Mouse (Mus musculus) WW6 (cell line): Measurements from ENCODE around the gene Csk.

Source experiments
- DNase-seq: peaks from one replicate; pipeline ENCODE4 v3.0.0-alpha.2; 2013; ENCODE audit warnings: low read depth, low spot score

The Csk gene

DNA sequence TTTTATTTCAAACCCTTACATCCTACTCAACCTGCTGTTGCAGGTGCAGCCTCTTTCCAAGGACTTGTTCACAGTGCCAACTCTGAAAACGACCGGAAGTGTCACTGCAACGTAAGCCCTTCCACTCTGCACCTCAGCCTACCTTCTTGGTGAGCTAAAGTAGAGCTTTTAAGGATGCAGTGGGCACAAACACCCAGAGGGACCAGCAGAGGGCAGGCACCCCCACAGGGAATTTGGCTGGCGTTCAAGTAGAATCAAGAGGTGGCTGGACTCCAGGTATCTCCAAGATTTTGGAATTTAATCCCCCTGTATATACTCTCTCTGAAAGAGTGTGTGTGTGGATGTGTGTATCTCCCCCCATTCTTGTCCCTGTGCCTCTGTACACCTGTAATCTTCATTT, 4.4 kb upstream of the Csk start:
- no peak for DNase-seq

DNA sequence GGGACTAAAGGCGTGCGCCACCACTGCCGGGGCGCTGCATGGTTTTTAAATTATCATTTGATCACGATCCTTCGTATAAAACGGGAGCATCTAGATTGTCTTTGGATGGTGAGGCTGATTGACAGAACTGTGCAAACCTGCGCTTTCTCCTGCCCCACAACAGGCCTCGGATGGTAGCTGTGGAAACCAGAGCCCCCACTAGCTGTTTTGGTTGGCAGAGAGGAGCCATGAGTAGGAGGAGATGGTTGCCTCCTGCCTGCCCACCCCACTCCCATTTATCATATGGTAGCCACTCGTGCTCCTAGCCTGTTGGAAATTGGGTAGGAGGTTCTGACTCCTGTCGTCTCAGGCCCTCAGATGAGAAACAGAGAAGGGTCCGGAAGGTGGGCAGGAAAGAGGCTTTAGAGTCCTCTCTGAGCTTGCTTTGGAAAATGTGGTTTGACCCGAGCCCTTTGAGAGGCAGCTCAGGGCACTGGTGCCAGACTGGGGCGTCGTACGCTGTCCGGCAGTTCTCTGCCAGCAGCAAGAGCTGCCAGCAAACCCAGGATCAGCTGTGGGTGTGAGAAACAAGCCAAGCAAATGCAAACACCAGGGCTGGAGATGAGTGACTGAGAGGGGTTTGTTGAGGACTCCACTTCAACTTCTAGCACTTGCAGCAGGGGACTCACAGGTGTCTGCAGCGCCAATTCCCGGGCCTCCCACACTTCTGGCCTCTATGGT, 3.4 kb upstream of the Csk start:
- DNase-seq, result no peak

DNA sequence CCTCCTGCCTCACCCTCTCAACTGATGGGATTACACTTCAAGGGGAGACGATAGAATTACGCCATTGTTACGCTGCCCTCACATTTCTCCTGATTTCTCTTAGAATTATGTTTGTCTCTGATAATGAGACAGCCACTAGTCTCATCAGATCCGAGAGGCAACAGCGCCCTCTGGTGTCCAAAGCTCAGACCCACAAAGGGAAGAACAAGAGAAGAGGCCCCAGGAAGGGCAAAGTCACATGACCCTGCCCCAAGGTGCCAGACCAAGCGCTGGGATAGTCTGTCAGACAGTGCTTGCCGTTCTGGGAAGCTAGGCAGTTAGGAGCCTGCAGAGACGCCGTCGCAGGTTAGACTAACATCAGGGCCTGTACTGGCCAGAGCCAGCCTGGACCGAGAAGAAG, 2.3 kb upstream of the Csk start:
- peak; percentile 74 for DNase-seq

DNA sequence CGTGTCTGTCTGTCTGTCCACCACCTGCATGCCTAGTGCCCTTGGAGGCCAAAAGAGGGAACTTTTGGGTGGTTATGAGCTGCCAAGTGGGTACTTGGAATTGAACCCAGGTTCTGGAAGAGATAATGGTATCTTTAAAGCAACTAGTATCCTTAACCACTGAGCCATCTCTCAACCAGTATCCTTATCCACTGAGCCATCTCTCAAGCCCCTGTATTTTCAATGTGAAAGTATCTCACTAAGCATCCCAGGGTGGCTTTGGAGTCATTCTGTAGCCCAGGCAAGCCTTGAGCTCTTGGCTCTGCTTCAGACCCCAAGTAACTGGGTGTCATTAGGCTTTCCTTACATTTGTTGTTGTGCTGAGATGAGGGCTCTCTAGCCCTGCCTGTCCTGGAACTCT, 1.5 kb upstream of the Csk start:
- no peak for DNase-seq

DNA sequence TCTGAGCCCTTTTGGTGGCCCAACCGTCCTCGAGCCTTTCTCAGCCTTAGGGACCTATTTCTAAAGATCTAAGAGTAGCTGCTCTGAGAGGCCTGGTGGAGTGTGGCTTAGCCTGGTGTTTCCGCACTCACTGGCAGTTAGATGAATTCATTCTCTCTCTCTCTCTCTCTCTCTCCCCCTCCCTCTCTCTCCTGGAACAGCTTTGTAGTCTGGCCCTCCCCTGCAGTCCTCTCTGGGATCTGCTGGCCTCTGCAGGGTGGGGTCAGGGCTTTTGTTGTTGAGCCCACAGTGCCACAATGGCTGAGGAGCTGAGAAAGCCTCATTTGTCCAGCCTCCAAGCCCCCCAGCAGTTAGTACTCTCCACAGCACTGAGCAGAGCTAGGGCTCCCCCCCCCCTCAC, 576 bp downstream of the Csk start:
- no peak for DNase-seq

DNA sequence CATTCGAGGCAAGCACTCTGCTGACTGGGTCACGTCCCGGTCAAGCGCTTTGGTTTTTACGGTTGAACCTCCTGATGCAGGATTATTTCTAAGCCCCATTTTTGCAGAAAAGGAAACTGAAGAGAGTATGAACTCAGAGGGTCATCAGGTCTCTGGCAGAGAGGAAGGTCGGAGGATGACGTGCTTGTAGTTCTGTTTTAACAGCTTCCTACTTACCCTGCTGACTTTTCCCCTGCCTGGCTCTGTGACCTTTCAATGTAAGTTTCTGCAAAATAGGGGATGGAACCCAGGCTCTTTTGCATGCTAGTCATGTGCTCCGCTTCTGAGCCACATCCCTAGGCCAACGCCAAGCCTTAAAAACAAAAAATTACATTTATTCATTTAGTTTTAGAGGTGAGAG, 1.1 kb downstream of the Csk start:
- no peak for DNase-seq

DNA sequence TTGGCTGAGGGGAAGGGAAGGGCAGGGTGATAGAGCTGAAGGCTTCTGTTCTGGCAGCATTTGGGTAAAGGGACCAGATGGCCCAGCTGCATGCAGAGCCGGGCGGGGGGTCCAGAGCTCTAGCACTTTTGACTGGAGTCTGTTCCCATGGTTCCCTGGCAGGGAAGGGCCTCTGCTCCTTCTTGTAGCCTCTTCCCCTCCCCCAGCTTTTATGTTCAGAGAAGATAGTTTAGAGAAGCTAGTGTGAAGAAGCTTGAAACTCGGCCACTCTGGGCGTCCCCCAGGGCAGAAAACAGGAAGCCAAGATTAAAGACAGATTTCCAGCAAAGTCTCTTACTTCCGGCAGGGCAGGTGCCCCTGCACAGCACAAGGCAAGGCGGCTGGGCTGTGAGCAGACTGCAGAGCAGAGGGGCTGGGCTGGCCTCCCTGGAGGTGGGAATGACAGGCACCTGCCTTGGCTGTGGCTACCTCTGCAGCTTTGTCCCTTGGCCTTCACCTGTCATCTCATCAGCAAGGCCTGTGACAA, 2.6 kb downstream of the Csk start:
- no peak for DNase-seq

DNA sequence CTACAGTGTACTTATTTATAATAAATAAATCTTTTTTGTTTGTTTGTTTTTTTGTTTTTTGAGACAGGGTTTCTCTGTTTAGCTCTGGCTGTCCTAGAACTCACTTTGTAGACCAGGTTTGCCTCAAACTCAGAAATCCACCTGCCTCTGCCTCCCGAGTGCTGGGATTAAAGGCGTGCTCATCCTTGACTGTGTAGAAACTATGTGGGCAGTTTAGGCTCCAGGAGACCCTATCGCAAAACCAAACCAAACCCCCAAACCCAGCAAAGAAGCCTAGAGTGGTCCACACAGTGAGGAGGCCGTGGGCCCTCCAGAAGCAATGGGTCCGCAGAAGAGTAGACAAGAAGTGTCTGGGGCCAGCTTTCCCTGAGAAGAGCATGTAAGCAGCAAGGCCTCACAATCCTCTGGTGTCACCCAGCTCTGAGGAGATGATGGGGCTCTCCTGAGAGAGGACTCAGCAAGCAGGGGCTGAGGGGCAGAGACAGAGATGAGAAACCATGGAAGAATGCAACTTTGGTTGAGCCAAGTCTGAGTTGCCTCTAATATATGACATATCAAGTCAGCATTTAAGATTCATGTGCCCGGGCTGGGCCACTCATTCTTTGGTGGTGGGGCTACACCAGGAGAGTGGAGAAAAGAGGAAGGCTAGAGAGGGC, 3.2 kb downstream of the Csk start:
- DNase-seq, result no peak

DNA sequence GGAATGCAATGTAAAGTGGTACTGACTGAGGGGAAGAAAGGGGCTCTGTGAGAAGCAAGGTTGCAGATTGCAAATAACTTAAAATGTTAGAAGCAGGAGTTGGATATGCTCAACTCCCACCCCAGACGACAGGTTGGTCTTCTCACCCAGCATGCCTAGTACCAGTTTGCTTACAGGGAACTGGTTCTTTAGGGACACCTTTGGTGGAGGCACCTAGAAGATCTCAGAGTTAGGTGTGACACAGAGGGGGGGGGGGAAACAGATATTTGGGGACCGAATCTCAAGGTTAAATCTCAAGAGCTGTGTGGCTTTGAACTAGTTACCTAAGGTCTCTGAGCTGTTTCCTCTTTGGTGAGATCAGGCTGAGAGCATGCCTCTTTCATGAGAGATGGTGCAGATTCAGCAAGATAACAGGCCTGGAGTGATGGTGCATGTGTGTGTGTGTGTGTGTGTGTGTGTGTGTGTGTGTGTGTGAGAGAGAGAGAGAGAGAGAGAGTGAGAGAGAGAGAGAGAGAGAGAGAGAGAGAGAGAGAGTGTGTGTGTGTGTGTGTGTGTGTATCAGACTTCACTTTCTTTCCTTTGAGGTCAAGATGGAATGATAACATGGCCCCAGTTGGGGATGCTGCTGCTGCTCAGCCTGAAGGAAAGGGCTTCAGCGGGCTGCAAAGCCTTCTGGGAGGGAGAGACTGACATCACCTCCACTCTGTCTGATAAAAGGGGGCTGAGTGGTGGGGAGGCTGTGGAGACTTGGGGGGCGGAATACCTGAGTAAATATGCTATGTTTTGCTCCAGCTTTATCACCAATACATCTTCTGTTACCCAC, 5.9 kb downstream of the Csk start:
- DNase-seq, result no peak

DNA sequence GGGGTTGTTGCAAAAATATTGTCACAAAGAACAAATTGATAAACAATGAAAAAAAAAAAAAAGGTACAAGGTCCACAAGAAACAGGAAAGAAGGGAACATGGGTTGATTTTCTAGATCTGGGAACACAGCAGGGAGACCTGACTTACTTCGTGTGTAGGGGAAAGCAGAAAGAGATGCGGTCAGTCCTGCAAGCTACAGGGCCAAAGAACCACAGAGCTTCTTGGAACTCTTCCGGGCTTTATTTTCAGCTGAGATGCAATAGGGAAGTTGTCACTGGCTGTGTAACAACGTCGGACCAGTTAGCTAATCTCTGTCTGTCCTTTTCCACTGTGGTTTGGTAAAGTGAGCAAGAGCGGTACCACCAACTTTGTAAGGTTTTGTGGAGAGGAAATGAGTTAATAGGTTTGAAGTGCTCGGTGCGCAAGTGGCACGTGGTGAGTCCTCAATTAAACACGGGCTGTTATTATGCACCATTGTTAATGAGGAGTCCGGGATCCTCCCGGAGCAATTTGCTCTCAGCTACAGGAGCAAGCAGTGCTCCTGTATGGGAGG, 6.8 kb downstream of the Csk start:
- no peak for DNase-seq

DNA sequence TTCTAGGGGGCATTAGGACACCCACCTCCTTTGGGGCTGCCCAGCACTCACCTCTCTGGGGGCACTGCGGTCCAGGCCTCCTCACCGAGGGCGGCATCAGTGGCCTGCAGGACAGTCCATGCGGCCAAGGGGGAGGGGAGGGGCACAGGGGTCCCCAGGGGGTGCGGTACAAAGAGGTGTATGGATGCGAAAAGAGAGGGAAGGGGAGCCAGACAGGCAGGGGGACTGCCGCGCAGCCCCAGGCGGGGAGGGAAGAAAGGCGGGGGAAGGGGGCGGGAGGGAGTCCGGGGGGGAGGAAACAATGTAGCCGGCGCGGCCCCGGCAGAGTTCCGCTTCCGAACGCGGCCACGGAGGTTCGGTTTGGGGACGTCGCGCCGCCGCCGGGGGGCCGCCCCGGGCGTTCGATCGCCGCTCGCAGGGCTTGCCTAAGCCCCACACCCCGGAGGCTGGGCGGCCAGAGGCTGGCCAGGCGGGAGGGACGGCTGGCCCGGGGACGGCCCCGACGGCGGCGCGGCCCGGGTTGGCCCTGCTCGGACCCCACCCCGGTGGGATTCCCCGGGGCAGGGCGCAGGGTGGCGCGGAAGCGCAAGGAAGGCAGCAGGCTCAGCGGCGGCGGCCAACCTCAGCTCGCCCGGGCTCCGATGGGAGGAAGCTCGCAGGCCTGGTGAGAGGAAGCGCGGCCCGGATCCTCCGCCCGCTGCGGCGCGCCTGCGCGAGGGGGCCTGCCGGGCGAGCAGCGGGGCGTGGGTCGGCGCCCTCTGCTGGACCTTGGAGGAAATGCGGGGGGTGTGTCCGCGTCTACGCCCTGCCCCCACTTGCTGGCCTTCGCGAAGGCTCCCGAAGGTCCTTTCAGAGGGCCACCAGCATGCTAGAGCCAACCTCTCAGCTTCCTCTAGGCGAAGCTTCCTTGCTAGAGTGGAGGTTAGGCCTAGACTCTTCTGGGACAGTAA, 8.2 kb downstream of the Csk start:
- DNase-seq, result peak; percentile 70

DNA sequence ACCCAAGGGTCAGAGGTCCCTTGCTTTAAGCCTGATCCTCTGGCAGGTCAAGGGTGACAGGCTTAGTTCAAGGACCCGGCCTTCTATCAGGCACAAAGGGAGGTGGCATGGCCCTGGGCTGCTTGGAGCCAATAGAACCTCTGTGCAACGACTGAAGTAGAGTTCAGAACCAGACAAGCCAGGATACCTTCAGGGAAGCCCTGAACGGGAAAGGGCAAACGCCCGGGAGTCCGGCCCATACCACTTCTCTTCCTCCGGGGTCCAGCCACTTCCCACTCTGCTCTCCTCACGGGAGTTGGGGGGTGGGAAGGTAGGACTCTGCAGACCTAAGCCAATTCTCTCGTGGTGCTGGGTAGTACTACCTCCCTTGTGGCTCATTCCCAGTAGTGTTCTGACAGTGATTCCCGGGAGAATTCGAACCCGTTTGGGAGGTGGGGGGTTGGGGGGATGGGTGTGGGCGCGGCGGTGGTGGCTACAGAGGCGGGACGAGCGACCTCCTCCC, 8.9 kb downstream of the Csk start:
- DNase-seq, result no peak

DNA sequence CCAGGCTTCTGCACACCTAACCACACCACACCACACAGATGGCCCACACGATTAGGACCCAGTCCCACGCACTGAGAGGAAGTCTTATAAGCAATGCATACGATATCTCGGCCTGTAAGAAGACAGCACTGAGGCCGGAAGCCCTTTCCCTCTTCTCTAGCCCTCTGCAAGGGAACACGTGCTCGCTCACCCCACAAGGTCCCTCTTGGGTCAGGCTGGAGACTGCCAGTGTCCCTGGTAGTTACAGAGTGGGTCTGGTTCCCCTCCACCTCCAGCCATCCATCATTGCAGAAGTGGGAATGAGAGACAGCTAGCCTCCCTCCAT, 9.6 kb downstream of the Csk start:
- DNase-seq, result no peak

DNA sequence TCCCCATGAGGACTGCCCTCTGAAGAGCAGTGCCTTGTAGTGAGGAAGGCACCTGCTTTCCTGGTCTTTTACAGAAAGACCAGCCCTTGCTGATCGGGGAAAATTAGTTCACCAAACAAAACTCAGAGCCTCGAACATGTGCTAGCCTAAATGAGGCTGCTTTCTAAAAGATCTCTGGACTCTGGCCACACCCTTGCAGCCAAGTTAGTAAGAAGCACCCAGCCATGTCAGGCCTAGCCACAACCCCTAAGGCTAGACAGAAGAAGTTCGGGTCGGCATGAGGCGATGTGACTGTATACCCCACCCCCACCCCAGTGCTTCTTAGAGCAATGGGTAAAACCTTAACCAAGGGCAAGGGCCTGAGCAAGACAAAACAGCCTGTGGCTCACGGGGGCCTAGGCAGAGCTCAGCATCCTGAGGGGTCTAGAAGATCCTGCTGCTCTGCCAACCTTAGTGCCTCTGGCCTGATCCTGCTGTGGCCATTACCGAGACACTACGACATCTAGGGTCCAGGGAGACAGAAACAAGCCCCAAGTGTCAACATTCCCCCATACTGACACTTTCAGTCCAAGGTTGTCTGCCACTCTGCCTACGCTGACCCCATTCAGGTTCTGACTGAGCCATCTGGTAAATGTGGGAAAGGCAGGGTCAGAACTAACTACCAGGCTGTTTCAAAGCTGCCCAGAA, 10.1 kb downstream of the Csk start:
- DNase-seq, result no peak

DNA sequence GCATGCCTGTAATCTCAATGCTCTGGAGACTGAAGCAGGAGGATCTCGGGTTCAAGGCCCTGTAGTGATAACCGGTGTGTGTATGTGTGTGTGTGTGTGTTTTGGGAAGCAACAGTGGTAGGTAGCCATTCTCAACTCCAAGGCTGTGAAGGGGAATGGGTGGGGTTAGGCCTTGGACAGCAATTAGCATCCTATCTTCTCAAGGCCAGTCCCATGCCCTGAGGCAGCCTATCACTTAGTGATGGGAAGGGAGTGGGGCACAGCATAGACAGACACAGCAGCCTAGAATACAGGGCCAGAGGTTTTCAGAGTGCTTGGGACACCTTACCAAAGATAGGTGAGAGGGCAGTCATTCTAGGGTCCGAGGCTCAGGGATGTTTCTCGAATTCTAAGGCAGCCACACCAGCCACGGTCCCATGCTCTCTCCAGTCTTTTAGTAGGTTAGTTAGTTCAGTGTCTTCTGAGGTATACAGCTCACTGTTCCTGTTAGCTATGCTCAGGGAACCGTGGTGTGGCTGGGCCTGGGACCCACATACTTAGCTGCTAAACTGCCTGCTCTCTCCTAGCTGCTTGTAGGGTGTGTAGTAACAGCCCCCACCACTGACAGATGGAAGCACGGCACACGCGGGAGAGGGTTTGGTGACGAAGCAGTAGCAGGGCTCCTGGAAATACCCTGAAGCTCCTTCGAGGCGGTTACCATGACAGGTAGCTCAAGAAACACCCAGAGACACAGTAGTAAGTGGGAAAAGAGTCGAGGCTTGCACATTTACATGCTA, 11.5 kb downstream of the Csk start:
- no peak for DNase-seq

DNA sequence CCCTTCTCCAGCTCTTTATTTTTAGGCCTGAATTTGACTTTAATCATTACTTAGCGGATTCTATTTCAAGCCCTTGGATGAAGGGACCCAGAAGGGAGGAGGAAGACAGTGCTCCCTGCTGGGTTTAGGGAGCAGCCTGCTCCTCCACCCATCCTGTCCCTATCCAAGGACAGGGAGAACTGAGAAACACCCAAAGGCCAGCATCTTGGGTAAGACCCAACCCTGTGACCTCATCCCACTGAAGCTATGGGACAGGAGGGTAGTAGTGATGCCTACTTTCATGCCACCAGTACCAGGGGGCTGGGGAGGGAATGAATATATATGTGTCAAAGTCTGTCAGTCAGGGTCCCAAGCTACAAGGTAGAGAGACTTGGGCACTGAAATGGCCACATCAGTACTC, 12.4 kb downstream of the Csk start:
- DNase-seq, result no peak

DNA sequence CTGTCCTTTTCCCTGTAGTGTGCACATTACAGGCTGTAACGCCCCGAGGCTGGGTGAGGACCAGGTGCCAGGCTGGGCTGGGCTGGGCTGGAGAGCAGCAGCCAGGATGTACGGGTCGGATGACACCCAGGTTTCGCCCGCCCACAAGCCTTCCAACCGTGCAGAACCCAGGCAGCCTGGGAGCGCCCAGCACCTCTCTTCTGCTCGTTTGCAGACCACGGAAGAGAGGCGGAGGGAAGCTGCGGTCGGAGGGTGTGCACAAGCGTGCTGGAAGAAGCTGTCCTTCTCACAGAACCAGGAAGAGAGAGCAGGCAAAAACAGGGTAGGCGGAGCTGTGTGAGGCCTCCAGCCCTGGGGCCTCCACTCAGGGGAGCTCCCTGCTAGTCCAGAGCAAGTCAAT, 13.0 kb downstream of the Csk start:
- DNase-seq, result no peak

DNA sequence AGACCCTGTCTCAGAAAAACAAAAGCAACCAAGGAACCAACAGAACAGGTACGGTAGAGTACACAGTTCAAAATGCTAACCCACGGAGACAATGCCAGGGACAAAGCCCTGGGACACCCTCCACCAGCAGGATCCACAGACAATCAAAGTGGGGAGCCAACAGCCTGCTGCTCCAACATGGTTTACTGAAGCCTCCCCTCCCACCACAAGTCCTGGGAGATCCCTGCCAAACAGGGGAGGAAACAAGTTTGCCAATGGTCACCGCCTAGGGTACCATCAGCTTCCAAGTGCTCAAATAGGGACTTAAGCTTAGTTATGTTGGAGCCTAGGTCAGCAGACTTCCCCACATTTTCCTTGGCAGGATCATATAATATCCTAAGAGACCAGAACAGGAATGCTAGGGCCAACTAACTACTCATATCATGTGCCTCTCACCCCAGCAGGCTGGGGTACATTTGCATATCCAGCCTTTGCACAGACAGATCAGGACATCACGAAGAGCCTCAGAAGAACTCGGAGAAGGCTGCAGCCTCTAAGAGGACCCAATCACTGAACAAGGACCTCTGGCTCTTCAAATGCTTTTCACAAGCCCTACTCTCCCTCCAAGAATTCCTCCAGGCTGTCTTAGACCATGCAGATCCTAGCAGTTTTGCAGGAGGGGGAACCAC, 13.6 kb downstream of the Csk start:
- DNase-seq, result no peak
